8 mouse cellular contexts compared by ENCODE assay signal in genomic region chr19:21144659-21145283, GRCm38 (mm10).
DNase-seq lines count a peak whose midpoint lies in the region; ATAC-seq and TF ChIP-seq lines count a peak whose summit lies in the region.

No protein-coding gene starts in this region.

- H3K9me3 ChIP-seq in lung, embryonic 16.5 days (ENCODE audit: control insufficient read depth, low read length) = no peaks in the 10 kb centered on the region

- peaks cover 7% of the 10 kb centered on the region for H3K4me1 ChIP-seq in lung, embryonic 16.5 days (replicated peaks; ENCODE audit: control insufficient read depth, insufficient read depth, low read length)

- no peaks in the 10 kb centered on the region for H3K36me3 ChIP-seq in lung, embryonic 16.5 days (ENCODE audit: control insufficient read depth, insufficient read depth, low read length)

- H3K4me3 ChIP-seq in gastrocnemius, adult 2 months = peak overlapping the region; percentile 52
- no peak overlapping the region for H3K4me3 ChIP-seq in lung, embryonic 16.5 days (ENCODE audit: low read length)

- TF ChIP-seq CTCF in gastrocnemius, adult 2 months (IDR thresholded peaks at IDR 0.05) = no peak

- 0 out of 2 replicates have a peak overlapping the region, but pooled peaks have one; percentile 16 for H3K4me2 ChIP-seq in lung, embryonic 16.5 days (ENCODE audit: low read depth, low read length)

- no peaks in the 10 kb centered on the region for H3K27me3 ChIP-seq in lung, embryonic 16.5 days (ENCODE audit: control insufficient read depth, insufficient read depth, low read depth, low read length)

- H3K9ac ChIP-seq in lung, embryonic 16.5 days (ENCODE audit: low read length) = no peak overlapping the region

- peak; percentile 14 for DNase-seq in urinary bladder, postnatal 25 days (ENCODE audit: low spot score)
- no peak for DNase-seq in urinary bladder, adult 2 months (ENCODE audit: low spot score)
- DNase-seq in gastrocnemius, adult 2 months = peak; percentile 74
- DNase-seq in kidney, adult 11 months = peak; percentile 44
- DNase-seq in retina, embryonic 14.5 days (ENCODE audit: low spot score) = peak; percentile 62
- DNase-seq in layer of hippocampus, adult 9-10 months (ENCODE audit: low spot score) = no peak

- peak; percentile 90 for ATAC-seq in lung, embryonic 16.5 days (ENCODE audit: low read depth)
- no peak for ATAC-seq in erythroid progenitor cell, adult 5-6 weeks (replicated peaks; ENCODE audit: low FRiP score, poor library complexity, severe bottlenecking)

- 17% methylated on average over 13 of the region's 13 CpGs for WGBS in lung, embryonic 16.5 days

- H3K27ac ChIP-seq in gastrocnemius, adult 2 months = peak overlapping the region; percentile 88
- no peak overlapping the region for H3K27ac ChIP-seq in lung, embryonic 16.5 days (ENCODE audit: low read length)

- intact Hi-C loops in gastrocnemius, adult 2 months (cut with DNase I) = loop anchor here (5.0 kb wide), 1 partner anchor 128 kb away; the partner anchor contains the start of gene Zfand5

Comparison
In these comparisons a context has a peak if more than half of its experiments do, and no peak if none do; other contexts are left out.
1. DNase-seq: peak in urinary bladder, postnatal 25 days (single experiment), gastrocnemius, adult 2 months (single experiment), kidney, adult 11 months (single experiment) and retina, embryonic 14.5 days (single experiment); none in urinary bladder, adult 2 months (single experiment) and layer of hippocampus, adult 9-10 months (single experiment).